Mouse (Mus musculus): Measurements from ENCODE around the gene Olfr1259.

- TF ChIP-seq CTCF (IDR thresholded peaks at IDR 0.05; ENCODE audit: low read depth) (no peak), EP300 (IDR thresholded peaks at IDR 0.05; ENCODE audit: low read depth) (no peak)
Observed at GRCm38 (mm10) chr2:89977709-89978108, 29.2 kb upstream of the Olfr1259 start.

Measured in heart, postnatal 0 days (tissue).